Mouse (Mus musculus): ENCODE data around the gene Gm21974.
A peak's percentile ranks its signal among the peaks of the same experiment; 100 is the strongest.
"Not testable (repeated sequence)": the region's sequence is repeated elsewhere in the genome, so short reads cannot be mapped to it uniquely, and the experiment has no call there.

The Gm21974 gene

DNA sequence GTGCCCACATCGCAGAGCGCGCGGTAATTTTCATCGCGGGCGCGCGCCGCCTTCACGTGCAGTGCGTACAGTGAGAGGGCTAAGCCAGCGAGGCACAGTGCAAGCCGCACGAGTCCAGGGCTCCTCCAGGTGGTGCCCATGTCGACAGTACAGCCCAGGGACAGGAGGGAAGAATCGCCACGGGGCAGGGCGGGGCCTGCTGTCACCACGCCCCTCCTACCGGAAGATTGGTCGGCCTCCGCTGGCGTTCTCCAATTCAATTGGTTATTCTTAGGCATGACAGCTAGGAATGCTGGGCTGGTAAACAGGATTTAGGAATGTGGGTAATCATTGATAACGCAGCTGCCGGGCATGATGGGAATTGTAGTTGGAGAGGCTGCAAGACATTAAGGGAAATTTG, at the start of gene Gm21974, which contains the start of gene Vkorc1:
Gm21974 (minus strand) TSS at position 13 of the 400 bp plus-strand sequence.
Vkorc1 (minus strand) TSS at position 176 of the 400 bp plus-strand sequence.
- H3K4me1 ChIP-seq (replicated peaks; ENCODE audit: low read depth, low read length): peaks cover 63% of the 10 kb centered on the region
- H3K27me3 ChIP-seq (ENCODE audit: insufficient read depth, low read length): no peaks in the 10 kb centered on the region
- H3K4me3 ChIP-seq (replicated peaks; ENCODE audit: low read length): peak within 1 kb of the TSS; percentile 92
- no peaks in the 10 kb centered on the region for H3K9me3 ChIP-seq (ENCODE audit: low read length)
- TF ChIP-seq NANOG (IDR thresholded peaks at IDR 0.05; ENCODE audit: borderline replicate concordance, low read length): peak; percentile 14; the same call in 1 of the 2 replicates
- no peak for TF ChIP-seq CTCF (conservative IDR thresholded peaks at IDR 0.05; ENCODE audit: low read length)
- H3K36me3 ChIP-seq (ENCODE audit: insufficient read depth, low read length): peaks cover 41% of the 10 kb centered on the region

GRCm38 (mm10) chr7:127944614-127945013, 49.4 kb upstream of the Gm21974 start:
- H3K9me3 ChIP-seq (ENCODE audit: low read length): no peaks in the 10 kb centered on the region
- peaks cover 46% of the 10 kb centered on the region for H3K27me3 ChIP-seq (ENCODE audit: insufficient read depth, low read length)
- H3K4me3 ChIP-seq (replicated peaks; ENCODE audit: low read length): peak overlapping the region; percentile 75
- H3K4me1 ChIP-seq (replicated peaks; ENCODE audit: low read depth, low read length): peaks cover 31% of the 10 kb centered on the region
- TF ChIP-seq POU5F1 (IDR thresholded peaks at IDR 0.05; ENCODE audit: borderline replicate concordance, low read length) (no peak), NANOG (IDR thresholded peaks at IDR 0.05; ENCODE audit: borderline replicate concordance, low read length) (no peak), CTCF (conservative IDR thresholded peaks at IDR 0.05; ENCODE audit: low read length) (no peak)
- no peaks in the 10 kb centered on the region for H3K36me3 ChIP-seq (ENCODE audit: insufficient read depth, low read length)

DNA sequence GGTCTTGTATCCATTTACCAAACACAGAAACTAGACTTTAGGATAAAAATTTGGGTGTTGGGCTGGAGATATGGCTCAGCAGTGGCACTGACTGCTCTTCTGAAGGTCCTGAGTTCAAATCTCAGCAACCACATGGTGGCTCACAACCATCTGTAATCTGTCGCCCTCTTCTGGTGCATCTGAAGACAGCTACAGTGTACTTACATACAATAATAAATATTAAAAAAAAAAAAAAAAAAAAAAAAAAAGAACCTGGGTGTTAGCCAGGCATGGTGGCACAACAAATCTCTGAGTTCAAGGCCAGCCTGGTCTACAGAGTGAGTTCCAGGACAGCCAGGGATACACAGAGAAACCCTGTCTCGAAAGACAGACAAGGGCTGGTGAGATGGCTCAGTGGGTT, 46.8 kb upstream of the Gm21974 start:
- peaks cover 46% of the 10 kb centered on the region for H3K27me3 ChIP-seq (ENCODE audit: insufficient read depth, low read length)
- H3K4me1 ChIP-seq (replicated peaks; ENCODE audit: low read depth, low read length): peaks cover 30% of the 10 kb centered on the region
- not testable (repeated sequence) for H3K4me3 ChIP-seq (replicated peaks; ENCODE audit: low read length); H3K36me3 ChIP-seq (ENCODE audit: insufficient read depth, low read length); H3K9me3 ChIP-seq (ENCODE audit: low read length)
- peak; percentile 20; the same call in 1 of the 2 replicates for TF ChIP-seq CTCF (conservative IDR thresholded peaks at IDR 0.05; ENCODE audit: low read length)

GRCm38 (mm10) chr7:127936216-127936884, 41.1 kb upstream of the Gm21974 start:
- Histone ChIP-seq H3K4me1 (replicated peaks; ENCODE audit: low read depth, low read length) (peaks cover 49% of the 10 kb centered on the region), H3K4me3 (replicated peaks; ENCODE audit: low read length) (peak overlapping the region; percentile 94), H3K27me3 (ENCODE audit: insufficient read depth, low read length) (0 out of 2 replicates have a peak, but pooled peaks cover 3% of the 10 kb centered on the region), H3K9me3 (ENCODE audit: low read length) (no peaks in the 10 kb centered on the region), H3K36me3 (ENCODE audit: insufficient read depth, low read length) (no peaks in the 10 kb centered on the region)
- TF ChIP-seq CTCF (conservative IDR thresholded peaks at IDR 0.05; ENCODE audit: low read length): no peak
- TF ChIP-seq POU5F1 (IDR thresholded peaks at IDR 0.05; ENCODE audit: borderline replicate concordance, low read length): no peak
- TF ChIP-seq NANOG (IDR thresholded peaks at IDR 0.05; ENCODE audit: borderline replicate concordance, low read length): no peak

DNA sequence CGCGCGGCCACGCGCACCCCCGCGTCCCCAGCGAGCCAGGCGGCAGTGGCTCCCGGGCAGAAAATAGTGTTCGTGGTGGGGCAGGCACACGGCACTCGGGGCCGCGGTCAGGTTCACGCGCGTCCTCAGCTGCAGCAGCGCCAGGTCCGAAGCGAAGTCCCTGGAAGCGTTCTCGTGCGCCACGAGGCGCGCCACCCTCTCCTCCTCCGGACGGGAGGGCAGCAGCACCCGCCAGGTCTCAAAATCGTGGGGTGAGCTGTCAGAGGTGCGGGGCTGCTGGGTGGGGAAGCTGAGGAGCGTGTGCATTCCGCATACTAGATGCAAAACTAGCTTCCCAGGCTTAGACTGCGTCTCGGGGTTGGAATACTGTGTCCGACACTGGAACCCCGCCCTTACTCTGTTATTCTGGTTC, 40.5 kb upstream of the Gm21974 start:
- TF ChIP-seq POU5F1 (IDR thresholded peaks at IDR 0.05; ENCODE audit: borderline replicate concordance, low read length): no peak
- TF ChIP-seq NANOG (IDR thresholded peaks at IDR 0.05; ENCODE audit: borderline replicate concordance, low read length): no peak
- TF ChIP-seq CTCF (conservative IDR thresholded peaks at IDR 0.05; ENCODE audit: low read length): no peak
- Histone ChIP-seq H3K9me3 (ENCODE audit: low read length) (no peaks in the 10 kb centered on the region), H3K4me3 (replicated peaks; ENCODE audit: low read length) (peak overlapping the region; percentile 94), H3K4me1 (replicated peaks; ENCODE audit: low read depth, low read length) (peaks cover 55% of the 10 kb centered on the region), H3K27me3 (ENCODE audit: insufficient read depth, low read length) (no peaks in the 10 kb centered on the region), H3K36me3 (ENCODE audit: insufficient read depth, low read length) (no peaks in the 10 kb centered on the region)

DNA sequence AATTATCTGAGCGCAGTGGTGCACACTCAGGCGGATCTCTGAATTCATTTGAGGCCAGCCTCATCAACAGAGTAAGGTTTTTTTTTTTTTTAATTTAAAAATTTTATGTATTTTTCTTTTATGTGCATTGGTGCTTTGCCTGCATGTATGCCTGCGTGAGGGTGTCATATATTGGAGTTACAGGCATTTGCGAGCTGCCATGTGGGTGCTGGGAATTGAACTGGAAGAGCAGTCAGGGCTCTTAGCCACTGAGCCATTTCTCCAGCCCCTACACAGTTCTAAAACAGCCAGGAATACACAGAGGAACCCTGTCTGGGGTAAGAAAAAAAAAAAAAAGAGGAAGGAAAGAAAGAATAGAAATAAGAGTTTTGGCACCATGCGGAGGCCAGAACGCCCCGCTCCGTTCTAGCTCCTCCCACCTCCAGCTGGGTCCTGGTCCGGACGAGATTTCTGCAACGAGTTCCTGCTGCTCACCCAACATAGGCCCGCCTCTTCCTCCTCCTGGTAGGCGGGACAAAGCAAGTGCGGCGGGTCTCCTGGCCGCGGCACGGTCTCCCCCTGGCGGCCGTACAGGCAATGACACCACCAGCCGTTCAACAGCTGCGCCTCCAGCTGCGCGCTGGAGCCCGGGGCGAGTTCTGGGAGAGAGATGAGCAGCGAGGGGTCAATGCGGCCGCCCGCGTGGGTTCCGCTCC, 39.9 kb upstream of the Gm21974 start:
- Histone ChIP-seq H3K4me3 (replicated peaks; ENCODE audit: low read length) (peak overlapping the region; percentile 94), H3K36me3 (ENCODE audit: insufficient read depth, low read length) (no peaks in the 10 kb centered on the region), H3K27me3 (ENCODE audit: insufficient read depth, low read length) (no peaks in the 10 kb centered on the region), H3K4me1 (replicated peaks; ENCODE audit: low read depth, low read length) (peaks cover 61% of the 10 kb centered on the region), H3K9me3 (ENCODE audit: low read length) (no peaks in the 10 kb centered on the region)
- TF ChIP-seq NANOG (IDR thresholded peaks at IDR 0.05; ENCODE audit: borderline replicate concordance, low read length): no peak
- peak; percentile 65 for TF ChIP-seq CTCF (conservative IDR thresholded peaks at IDR 0.05; ENCODE audit: low read length)
- TF ChIP-seq POU5F1 (IDR thresholded peaks at IDR 0.05; ENCODE audit: borderline replicate concordance, low read length): no peak

DNA sequence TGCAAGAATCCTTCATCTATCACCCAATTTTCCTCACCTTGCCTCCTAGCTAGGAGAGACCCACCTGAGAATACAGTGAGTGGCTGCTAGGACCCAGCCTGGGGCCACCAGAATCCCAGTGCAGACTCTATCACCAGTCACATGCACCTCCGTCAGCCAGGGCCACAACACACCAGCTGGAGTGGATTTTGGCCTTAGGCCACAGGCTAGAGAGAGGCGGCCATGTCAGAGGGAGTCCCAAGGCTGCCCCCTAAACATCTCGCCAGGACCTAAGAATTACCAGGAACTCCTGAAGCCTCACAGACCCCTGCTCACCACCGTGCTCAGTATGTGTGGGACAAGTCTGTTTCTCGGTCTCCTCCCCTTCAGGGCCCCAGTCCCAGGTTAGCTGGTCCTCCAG, 38.8 kb upstream of the Gm21974 start:
- H3K36me3 ChIP-seq (ENCODE audit: insufficient read depth, low read length): no peaks in the 10 kb centered on the region
- peaks cover 72% of the 10 kb centered on the region for H3K4me1 ChIP-seq (replicated peaks; ENCODE audit: low read depth, low read length)
- H3K27me3 ChIP-seq (ENCODE audit: insufficient read depth, low read length): peaks cover 2% of the 10 kb centered on the region; the same call in 1 of the 2 replicates
- H3K4me3 ChIP-seq (replicated peaks; ENCODE audit: low read length): peak overlapping the region; percentile 94
- H3K9me3 ChIP-seq (ENCODE audit: low read length): no peaks in the 10 kb centered on the region
- TF ChIP-seq CTCF (conservative IDR thresholded peaks at IDR 0.05; ENCODE audit: low read length): no peak
- TF ChIP-seq POU5F1 (IDR thresholded peaks at IDR 0.05; ENCODE audit: borderline replicate concordance, low read length): no peak
- TF ChIP-seq NANOG (IDR thresholded peaks at IDR 0.05; ENCODE audit: borderline replicate concordance, low read length): no peak

DNA sequence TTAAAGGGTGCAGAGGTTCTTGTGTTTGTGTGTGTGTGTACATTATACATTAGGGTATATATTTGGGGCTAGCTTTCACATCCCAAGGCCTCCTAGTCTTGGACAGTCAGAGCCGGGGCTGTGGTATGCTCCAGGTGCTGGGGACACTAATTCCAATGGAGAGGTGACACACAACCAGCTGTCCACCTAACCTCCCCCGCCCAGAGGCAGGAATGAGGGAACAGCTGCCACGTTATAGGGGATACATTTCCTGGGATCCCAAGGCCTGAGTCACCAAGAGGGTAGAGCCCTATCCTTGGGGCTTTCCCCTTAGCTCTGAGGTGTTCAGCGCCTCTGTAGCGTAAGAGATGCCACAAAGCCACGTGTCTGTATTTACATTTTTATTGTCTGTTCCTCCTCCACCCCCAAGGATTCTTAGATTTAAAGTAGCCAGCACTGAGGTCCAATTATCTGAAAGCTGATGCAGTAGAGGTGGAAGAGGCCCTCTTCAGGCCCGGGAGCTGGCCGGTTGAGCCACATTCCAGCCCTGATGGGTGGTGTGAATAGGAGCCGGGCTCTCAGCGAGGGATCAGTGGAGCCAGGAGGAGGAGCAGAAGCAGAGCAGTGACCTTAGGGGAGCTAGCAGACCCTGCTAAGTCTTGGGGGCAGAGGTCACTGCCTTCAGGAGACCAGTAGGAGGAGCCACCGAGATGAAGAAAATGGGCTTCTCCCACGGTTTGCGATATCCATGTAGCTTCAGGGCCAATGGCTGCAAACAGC, 37.2 kb upstream of the Gm21974 start:
- TF ChIP-seq NANOG (IDR thresholded peaks at IDR 0.05; ENCODE audit: borderline replicate concordance, low read length): peak; percentile 73
- TF ChIP-seq CTCF (conservative IDR thresholded peaks at IDR 0.05; ENCODE audit: low read length): peak; percentile 26; the same call in 1 of the 2 replicates
- TF ChIP-seq POU5F1 (IDR thresholded peaks at IDR 0.05; ENCODE audit: borderline replicate concordance, low read length): no peak
- peaks cover 5% of the 10 kb centered on the region for H3K36me3 ChIP-seq (ENCODE audit: insufficient read depth, low read length)
- peak overlapping the region; percentile 94 for H3K4me3 ChIP-seq (replicated peaks; ENCODE audit: low read length)
- H3K9me3 ChIP-seq (ENCODE audit: low read length): peaks cover 4% of the 10 kb centered on the region; the same call in 1 of the 2 replicates
- peaks cover 2% of the 10 kb centered on the region; the same call in 1 of the 2 replicates for H3K27me3 ChIP-seq (ENCODE audit: insufficient read depth, low read length)
- H3K4me1 ChIP-seq (replicated peaks; ENCODE audit: low read depth, low read length): peaks cover 87% of the 10 kb centered on the region

Measured in E14TG2a.4 (cell line).